In the genomic region with DNA sequence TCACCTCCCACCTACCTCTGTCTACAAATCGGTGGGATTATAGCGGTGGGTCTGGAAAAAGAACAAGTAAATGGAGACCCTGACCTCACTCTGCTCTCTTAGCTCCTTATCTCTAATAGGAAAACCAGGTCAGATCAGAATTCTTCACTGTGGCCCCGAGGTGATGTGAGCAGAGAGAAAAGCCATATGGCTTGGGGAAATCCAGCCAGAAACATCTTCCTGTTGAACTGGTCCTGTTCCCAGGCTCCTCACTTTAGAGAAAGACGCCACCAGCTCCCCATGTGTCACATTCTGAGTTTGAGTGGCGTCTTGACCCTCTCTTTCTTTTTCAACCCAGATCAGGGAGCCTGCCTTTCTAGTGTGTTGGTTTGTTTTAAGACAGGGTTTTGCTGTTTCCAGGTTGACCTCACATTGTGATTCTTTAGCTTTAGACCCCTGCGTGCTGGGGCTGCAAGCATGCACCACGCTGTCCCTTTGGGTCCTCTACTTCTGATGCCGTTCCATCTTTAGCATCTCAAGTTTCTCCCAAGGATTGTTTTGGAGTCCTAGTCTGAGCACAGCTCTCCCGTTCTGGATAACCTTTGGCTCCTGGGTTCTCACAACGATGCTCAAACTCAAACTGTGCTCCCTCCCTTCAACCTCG, we compare ENCODE assay signal across 28 mouse cellular contexts. TPM values are rescaled to one million over a fixed set of nuclear protein-coding genes. Genes with fewer than 3 reads are reported as not detected.
DNase-seq lines count a peak whose midpoint lies in the region; ATAC-seq and TF ChIP-seq lines count a peak whose summit lies in the region.
"Had no signal": no experiment of that assay in that cellular context is flagged by ENCODE, and none has a peak within 500 bp of the region (broad histone marks: within the 10 kb centered on the region; RNA-seq: fewer than 3 reads in every experiment).

No protein-coding gene starts in this region.

- intact Hi-C loops in heart, postnatal 14 days (cut with DNase I), result loop anchor here (5.0 kb wide), 1 partner anchor 82 kb away; no protein-coding TSS in a partner anchor

- WGBS in intestine, embryonic 16.5 days, result 79% methylated on average over 11 of the region's 11 CpGs
- 76% methylated on average over 11 of the region's 11 CpGs for WGBS in intestine, postnatal 0 days
- WGBS in stomach, postnatal 0 days, result 67% methylated on average over 11 of the region's 11 CpGs
- WGBS in limb, embryonic 10.5 days, result 82% methylated on average over 11 of the region's 11 CpGs
- 79% methylated on average over 11 of the region's 11 CpGs for WGBS in kidney, embryonic 14.5 days

- peak; percentile 88 for DNase-seq in heart, adult 11 months
- DNase-seq in heart, postnatal 14 days, result no peak
- peak; percentile 80 for DNase-seq in cerebellum, adult 9-11 months
- DNase-seq in stomach, postnatal 0 days (ENCODE audit: low spot score), result no peak
- no peak for DNase-seq in limb, embryonic 10.5 days (ENCODE audit: low spot score)
- DNase-seq: adrenal gland, postnatal 10 days; B cell, adult 2 months; kidney, adult 18-20 months; kidney, postnatal 4 days; liver; lung, adult 2 months; lung, postnatal 10 days; thymus, postnatal 14 days had no signal

- peaks cover 22% of the 10 kb centered on the region for H3K4me1 ChIP-seq in intestine, embryonic 16.5 days (ENCODE audit: control insufficient read depth, insufficient read depth, low read length)
- H3K4me1 ChIP-seq in intestine, postnatal 0 days (replicated peaks; ENCODE audit: control insufficient read depth, insufficient read depth, low read length), result peaks cover 10% of the 10 kb centered on the region; the same call in 1 of the 2 replicates
- peaks cover 9% of the 10 kb centered on the region for H3K4me1 ChIP-seq in stomach, postnatal 0 days (replicated peaks; ENCODE audit: control insufficient read depth, insufficient read depth)
- peaks cover 18% of the 10 kb centered on the region for H3K4me1 ChIP-seq in limb, embryonic 10.5 days
- peaks cover 16% of the 10 kb centered on the region; the same call in 1 of the 2 replicates for H3K4me1 ChIP-seq in kidney, embryonic 14.5 days (ENCODE audit: control insufficient read depth, insufficient read depth, low read length)

- ATAC-seq in intestine, embryonic 16.5 days, result no peak
- ATAC-seq in intestine, postnatal 0 days, result no peak
- no peak for ATAC-seq in stomach, postnatal 0 days (ENCODE audit: low FRiP score, low TSS enrichment)
- no peak for ATAC-seq in kidney, embryonic 14.5 days (ENCODE audit: low FRiP score, low TSS enrichment)
- ATAC-seq: activated CD4-positive, CD25-positive, alpha-beta regulatory T cell, adult 4 months; forebrain, embryonic 16.5 days; midbrain, embryonic 13.5 days had no signal

- no peak overlapping the region for H3K4me3 ChIP-seq in intestine, embryonic 16.5 days (ENCODE audit: low read length)
- H3K4me3 ChIP-seq in intestine, postnatal 0 days (ENCODE audit: low read depth, low read length), result no peak overlapping the region
- no peak overlapping the region for H3K4me3 ChIP-seq in stomach, postnatal 0 days (ENCODE audit: low read depth, low read length)
- no peak overlapping the region for H3K4me3 ChIP-seq in limb, embryonic 10.5 days
- H3K4me3 ChIP-seq in kidney, embryonic 14.5 days (ENCODE audit: low read length), result no peak overlapping the region
- H3K4me3 ChIP-seq: erythroblast, embryonic 14.5 days; midbrain, embryonic 13.5 days; neural tube, embryonic 13.5 days had no signal

- no peaks in the 10 kb centered on the region for H3K9me3 ChIP-seq in intestine, embryonic 16.5 days (ENCODE audit: control insufficient read depth, low read length)
- H3K9me3 ChIP-seq in intestine, postnatal 0 days (ENCODE audit: control insufficient read depth), result no peaks in the 10 kb centered on the region
- no peaks in the 10 kb centered on the region for H3K9me3 ChIP-seq in stomach, postnatal 0 days (ENCODE audit: control insufficient read depth, low read length)
- H3K9me3 ChIP-seq in limb, embryonic 10.5 days (replicated peaks), result no peaks in the 10 kb centered on the region
- no peaks in the 10 kb centered on the region for H3K9me3 ChIP-seq in kidney, embryonic 14.5 days (ENCODE audit: control insufficient read depth, low read length)
- H3K9me3 ChIP-seq: midbrain, embryonic 13.5 days; neural tube, embryonic 13.5 days had no signal

- no peak for TF ChIP-seq CTCF in intestine, postnatal 0 days (IDR thresholded peaks at IDR 0.05; ENCODE audit: low read depth)
- no peak for TF ChIP-seq CTCF in stomach, postnatal 0 days (IDR thresholded peaks at IDR 0.05; ENCODE audit: low read depth)

- H3K9ac ChIP-seq in intestine, embryonic 16.5 days (ENCODE audit: low read depth, low read length), result no peak overlapping the region
- no peak overlapping the region for H3K9ac ChIP-seq in intestine, postnatal 0 days (ENCODE audit: low read depth, low read length)
- no peak overlapping the region for H3K9ac ChIP-seq in stomach, postnatal 0 days (ENCODE audit: low read length)
- H3K9ac ChIP-seq in kidney, embryonic 14.5 days (ENCODE audit: low read depth, low read length), result no peak overlapping the region
- H3K9ac ChIP-seq: hindbrain, embryonic 14.5 days; liver, embryonic 14.5 days; midbrain, embryonic 13.5 days; neural tube, embryonic 13.5 days had no signal

- no peaks in the 10 kb centered on the region; the same call in 1 of the 2 replicates for H3K27me3 ChIP-seq in intestine, embryonic 16.5 days (replicated peaks; ENCODE audit: control insufficient read depth, insufficient read depth, low read length)
- H3K27me3 ChIP-seq in intestine, postnatal 0 days (replicated peaks; ENCODE audit: control insufficient read depth, insufficient read depth, low read length), result no peaks in the 10 kb centered on the region
- H3K27me3 ChIP-seq in stomach, postnatal 0 days (ENCODE audit: control insufficient read depth, insufficient read depth, low read length), result no peaks in the 10 kb centered on the region
- H3K27me3 ChIP-seq in limb, embryonic 10.5 days (ENCODE audit: low read depth, poor library complexity, severe bottlenecking), result peaks cover 41% of the 10 kb centered on the region
- 0 out of 2 replicates have a peak, but pooled peaks cover 4% of the 10 kb centered on the region for H3K27me3 ChIP-seq in kidney, embryonic 14.5 days (ENCODE audit: control insufficient read depth, insufficient read depth, low read length)

- H3K36me3 ChIP-seq in intestine, embryonic 16.5 days (ENCODE audit: control insufficient read depth, insufficient read depth, low read length), result peaks cover 7% of the 10 kb centered on the region
- H3K36me3 ChIP-seq in intestine, postnatal 0 days (ENCODE audit: control insufficient read depth, insufficient read depth), result peaks cover 45% of the 10 kb centered on the region
- peaks cover 38% of the 10 kb centered on the region for H3K36me3 ChIP-seq in stomach, postnatal 0 days (ENCODE audit: control insufficient read depth, insufficient read depth, low read length)
- peaks cover 57% of the 10 kb centered on the region for H3K36me3 ChIP-seq in limb, embryonic 10.5 days
- H3K36me3 ChIP-seq in kidney, embryonic 14.5 days (ENCODE audit: control insufficient read depth, insufficient read depth, low read length), result peaks cover 58% of the 10 kb centered on the region

- 0 out of 2 replicates have a peak overlapping the region, but pooled peaks have one; percentile 29 for H3K27ac ChIP-seq in intestine, embryonic 16.5 days (ENCODE audit: low read length)
- H3K27ac ChIP-seq in intestine, postnatal 0 days (ENCODE audit: low read depth, low read length), result no peak overlapping the region
- H3K27ac ChIP-seq in stomach, postnatal 0 days (replicated peaks), result peak overlapping the region; percentile 41
- H3K27ac ChIP-seq in limb, embryonic 10.5 days, result no peak overlapping the region
- no peak overlapping the region for H3K27ac ChIP-seq in kidney, embryonic 14.5 days (ENCODE audit: low read depth, low read length)
- H3K27ac ChIP-seq: hindbrain, embryonic 14.5 days; kidney, postnatal 0 days; liver, embryonic 14.5 days; macrophage; midbrain, embryonic 13.5 days; neural tube, embryonic 13.5 days had no signal

- no peak overlapping the region for H3K4me2 ChIP-seq in intestine, embryonic 16.5 days (ENCODE audit: low read depth, low read length)
- no peak overlapping the region for H3K4me2 ChIP-seq in intestine, postnatal 0 days (replicated peaks; ENCODE audit: low read depth)
- H3K4me2 ChIP-seq in stomach, postnatal 0 days (replicated peaks; ENCODE audit: low read depth), result no peak overlapping the region
- no peak overlapping the region for H3K4me2 ChIP-seq in kidney, embryonic 14.5 days (replicated peaks; ENCODE audit: low read depth, low read length)
- H3K4me2 ChIP-seq: heart, embryonic 11.5 days; hindbrain, embryonic 14.5 days; midbrain, embryonic 13.5 days; neural tube, embryonic 13.5 days had no signal

- TF ChIP-seq EP300 in stomach, postnatal 0 days (optimal IDR thresholded peaks at IDR 0.05), result no peak

RNA-seq across cellular contexts. Expression of a gene that starts 5.4 kb away (rescaled TPM):
- total RNA-seq in heart, postnatal 14 days (2021), result 10 to 100 TPM; 42.1 to 44.0 TPM
- 182 and 185 TPM in 2 replicates for polyA plus RNA-seq in intestine, embryonic 16.5 days (2015; fragmentation: Nextera tagmentation; extraction: Ambion mirVana)
- 283 and 284 TPM in 2 replicates for polyA plus RNA-seq in intestine, postnatal 0 days (2015; fragmentation: Nextera tagmentation; extraction: Ambion mirVana)
- polyA plus RNA-seq in stomach, postnatal 0 days (2015; fragmentation: Nextera tagmentation; extraction: Ambion mirVana), result 179 and 191 TPM in 2 replicates
- 24.4 and 35.0 TPM in 2 replicates for polyA plus RNA-seq in limb, embryonic 10.5 days (2016; fragmentation: Nextera tagmentation; extraction: Ambion mirVana)
- polyA plus RNA-seq in kidney, embryonic 14.5 days (2014; fragmentation: Nextera tagmentation; extraction: Ambion mirVana), result 82.1 and 107 TPM in 2 replicates
- total RNA-seq: megakaryocyte-erythroid progenitor cell, adult 5-6 weeks had no signal

RNA-seq across cellular contexts. Expression of a gene that starts 15.3 kb away (rescaled TPM):
- total RNA-seq in heart, postnatal 14 days (2021), result 10 to 100 TPM; 18.9 to 21.7 TPM
- 5.6 and 5.9 TPM in 2 replicates for polyA plus RNA-seq in intestine, embryonic 16.5 days (2015; fragmentation: Nextera tagmentation; extraction: Ambion mirVana)
- 6.8 and 6.9 TPM in 2 replicates for polyA plus RNA-seq in intestine, postnatal 0 days (2015; fragmentation: Nextera tagmentation; extraction: Ambion mirVana)
- 2.4 and 2.7 TPM in 2 replicates for polyA plus RNA-seq in stomach, postnatal 0 days (2015; fragmentation: Nextera tagmentation; extraction: Ambion mirVana)
- polyA plus RNA-seq in limb, embryonic 10.5 days (2016; fragmentation: Nextera tagmentation; extraction: Ambion mirVana), result 0.06 and 0.09 TPM in 2 replicates
- polyA plus RNA-seq in kidney, embryonic 14.5 days (2014; fragmentation: Nextera tagmentation; extraction: Ambion mirVana), result 0.40 and 0.61 TPM in 2 replicates
- total RNA-seq: megakaryocyte-erythroid progenitor cell, adult 5-6 weeks had no signal
- polyA plus RNA-seq: activated CD4-positive, CD25-positive, alpha-beta regulatory T cell, adult 4 months; erythroblast, embryonic 14.5 days had no signal

RNA-seq across cellular contexts. Expression of a gene that starts 20.5 kb away (rescaled TPM):
- total RNA-seq in heart, postnatal 14 days (2021), result 100 to 1,000 TPM; 196 to 205 TPM
- polyA plus RNA-seq in intestine, embryonic 16.5 days (2015; fragmentation: Nextera tagmentation; extraction: Ambion mirVana), result 78.2 and 80.1 TPM in 2 replicates
- 75.1 and 82.9 TPM in 2 replicates for polyA plus RNA-seq in intestine, postnatal 0 days (2015; fragmentation: Nextera tagmentation; extraction: Ambion mirVana)
- 103 TPM in 2 replicates for polyA plus RNA-seq in stomach, postnatal 0 days (2015; fragmentation: Nextera tagmentation; extraction: Ambion mirVana)
- 43.0 and 52.8 TPM in 2 replicates for polyA plus RNA-seq in limb, embryonic 10.5 days (2016; fragmentation: Nextera tagmentation; extraction: Ambion mirVana)
- polyA plus RNA-seq in kidney, embryonic 14.5 days (2014; fragmentation: Nextera tagmentation; extraction: Ambion mirVana), result 51.8 and 70.7 TPM in 2 replicates

RNA-seq across cellular contexts. Expression of a gene that starts 31.8 kb away (rescaled TPM):
- total RNA-seq in heart, postnatal 14 days (2021), result under 1 TPM; 0.10 to 0.22 TPM
- polyA plus RNA-seq in intestine, embryonic 16.5 days (2015; fragmentation: Nextera tagmentation; extraction: Ambion mirVana), result 0.33 and 0.43 TPM in 2 replicates
- polyA plus RNA-seq in intestine, postnatal 0 days (2015; fragmentation: Nextera tagmentation; extraction: Ambion mirVana), result 0.17 and 0.30 TPM in 2 replicates
- polyA plus RNA-seq in stomach, postnatal 0 days (2015; fragmentation: Nextera tagmentation; extraction: Ambion mirVana), result 9.4 and 11.0 TPM in 2 replicates
- polyA plus RNA-seq in limb, embryonic 10.5 days (2016; fragmentation: Nextera tagmentation; extraction: Ambion mirVana), result 1.2 and 1.5 TPM in 2 replicates
- 0.39 and 0.77 TPM in 2 replicates for polyA plus RNA-seq in kidney, embryonic 14.5 days (2014; fragmentation: Nextera tagmentation; extraction: Ambion mirVana)
- total RNA-seq: gastrocnemius, adult 8-10 months had no signal
- polyA plus RNA-seq: erythroblast, embryonic 14.5 days; macrophage had no signal

Comparison
In these comparisons a context has a peak if more than half of its experiments do, and no peak if none do; other contexts are left out.
1. DNase-seq: peak in heart, adult 11 months (single experiment) and cerebellum, adult 9-11 months (single experiment); none in heart, postnatal 14 days (0 of 2), stomach, postnatal 0 days (single experiment) and limb, embryonic 10.5 days (single experiment).
2. H3K27ac ChIP-seq: peak in intestine, embryonic 16.5 days (single experiment) and stomach, postnatal 0 days (single experiment); none in intestine, postnatal 0 days (single experiment), limb, embryonic 10.5 days (single experiment) and kidney, embryonic 14.5 days (single experiment).